Mouse (Mus musculus): ENCODE measurements around the gene Mecom.

DNA sequence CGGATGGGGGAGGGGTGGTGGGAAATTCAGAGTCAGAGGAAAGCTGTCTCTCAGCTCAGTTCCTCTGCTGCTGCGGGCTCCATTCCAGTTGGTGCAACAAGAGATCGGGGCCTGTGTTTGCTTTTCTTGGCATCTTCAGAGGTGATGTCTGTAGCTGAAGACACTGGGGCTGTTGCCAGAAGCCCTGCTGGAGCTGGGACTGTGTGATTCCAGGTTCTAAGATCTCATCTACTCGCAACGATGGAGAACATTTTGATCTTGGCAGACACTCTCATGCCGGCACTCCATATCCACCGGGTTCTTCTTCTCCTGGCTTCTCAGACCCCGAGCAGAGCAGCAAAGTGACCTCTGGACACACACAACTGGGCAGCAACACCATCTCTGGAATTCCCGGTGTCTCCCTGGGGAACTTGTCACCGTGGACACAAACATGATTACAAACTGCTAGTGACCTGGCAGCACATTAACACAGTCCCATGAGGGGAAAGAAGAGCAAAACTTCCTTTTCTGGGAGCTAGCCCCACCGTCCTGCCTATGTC, 908 bp downstream of the Mecom start:
- TF ChIP-seq CTCF (IDR thresholded peaks at IDR 0.05; ENCODE audit: low read depth, low read length) (no peak), POLR2A (IDR thresholded peaks at IDR 0.05; ENCODE audit: borderline replicate concordance, low read depth, low read length) (no peak)
